Comparison of ENCODE assay signal across 8 mouse cellular contexts in genomic region chr16:44643992-44644391, GRCm38 (mm10).
DNase-seq lines count a peak whose midpoint lies in the region; ATAC-seq lines count a peak whose summit lies in the region.

No protein-coding gene starts in this region.

- no peak overlapping the region for H3K4me2 ChIP-seq in forebrain, embryonic 16.5 days (ENCODE audit: low read length)

- peak; percentile 63 for ATAC-seq in forebrain, embryonic 16.5 days

- no peaks in the 10 kb centered on the region for H3K36me3 ChIP-seq in forebrain, embryonic 16.5 days (ENCODE audit: control insufficient read depth, insufficient read depth)

- no peak overlapping the region for H3K27ac ChIP-seq in forebrain, embryonic 16.5 days (ENCODE audit: low read length)

- WGBS in forebrain, embryonic 16.5 days: 4% methylated on average over 4 of the region's 4 CpGs

- no peaks in the 10 kb centered on the region for H3K9me3 ChIP-seq in forebrain, embryonic 16.5 days (ENCODE audit: control insufficient read depth, low read length)

- H3K9ac ChIP-seq in forebrain, embryonic 16.5 days (replicated peaks; ENCODE audit: low read depth, low read length): no peak overlapping the region

- no peak overlapping the region for H3K4me3 ChIP-seq in forebrain, embryonic 16.5 days (replicated peaks; ENCODE audit: low read length)

- no peaks in the 10 kb centered on the region for H3K27me3 ChIP-seq in forebrain, embryonic 16.5 days (replicated peaks; ENCODE audit: control insufficient read depth, insufficient read depth, low read length)

- DNase-seq in kidney, adult 18-20 months: peak; percentile 14
- no peak for DNase-seq in kidney, adult 11 months
- DNase-seq in cerebellum, adult 11 months: peak; percentile 37
- DNase-seq in layer of hippocampus, adult 9-11 months: peak; percentile 20
- peak; percentile 57 for DNase-seq in retina, embryonic 14.5 days (ENCODE audit: low spot score)
- no peak for DNase-seq in urinary bladder, postnatal 14 days (ENCODE audit: low spot score)
- DNase-seq in thymus, postnatal 10 days (ENCODE audit: low spot score in 2 of 2): no peak

- H3K4me1 ChIP-seq in forebrain, embryonic 16.5 days (replicated peaks; ENCODE audit: control insufficient read depth, insufficient read depth, low read length): peaks cover 5% of the 10 kb centered on the region

Comparison
In these comparisons a context has a peak if more than half of its experiments do, and no peak if none do; other contexts are left out.
1. DNase-seq: peak in kidney, adult 18-20 months (single experiment), cerebellum, adult 11 months (single experiment), layer of hippocampus, adult 9-11 months (single experiment) and retina, embryonic 14.5 days (single experiment); none in kidney, adult 11 months (single experiment), urinary bladder, postnatal 14 days (single experiment) and thymus, postnatal 10 days (0 of 2).